Mouse (Mus musculus) layer of hippocampus, adult 2 months (tissue): ENCODE data around the gene Ryr2. TPM values are rescaled to one million over a fixed set of nuclear protein-coding genes. Genes with fewer than 3 reads are reported as not detected.

Source experiments
- DNase-seq, 2 experiments: peaks; one replicate each; pipeline ENCODE4 v3.0.0; 2022; ENCODE audit warnings: low spot score in 2 of 2
- H3K27ac ChIP-seq: fragments of 200-600 bp; 2 replicates; pipeline ENCODE4 v1.8.1; 2022
- H3K4me3 ChIP-seq: fragments of 200-600 bp; 2 replicates; pipeline ENCODE4 v1.8.1; 2022; ENCODE audit warnings: mild to moderate bottlenecking
- CTCF ChIP-seq: fragments of 200-600 bp; conservative IDR thresholded peaks from 2 replicates; pipeline ENCODE4 v1.8.1; 2022; ENCODE audit warnings: antibody characterized with exemption, mild to moderate bottlenecking, moderate library complexity
- total RNA-seq, 2 experiments: library from RNA; stranded (reverse); gene quantifications; 2 replicates each; pipeline ENCODE4 v1.2.3; 2021

Gene Ryr2
- total RNA-seq, 2 experiments from 2014 or later = 251 to 264 TPM

GRCm38 (mm10) chr13:11902856-11903255, 203.9 kb downstream of the Ryr2 start:
- TF ChIP-seq CTCF = no peak

GRCm38 (mm10) chr13:11900631-11901030, 206.1 kb downstream of the Ryr2 start:
- Histone ChIP-seq H3K27ac (no peak overlapping the region), H3K4me3 (no peak overlapping the region)
- no peak for DNase-seq
- TF ChIP-seq CTCF = no peak

More at GRCm38 (mm10) chr13:11902856-11903255, 203.9 kb downstream of the Ryr2 start:
- Histone ChIP-seq H3K27ac (no peak overlapping the region), H3K4me3 (no peak overlapping the region)
- DNase-seq = no peak

GRCm38 (mm10) chr13:11895631-11896030, 211.1 kb downstream of the Ryr2 start:
- no peak for DNase-seq
- Histone ChIP-seq H3K27ac (no peak overlapping the region), H3K4me3 (no peak overlapping the region)
- TF ChIP-seq CTCF = no peak

- DNase-seq = no peak
- TF ChIP-seq CTCF = no peak
- peak overlapping the region; percentile 71 for H3K27ac ChIP-seq
- no peak overlapping the region for H3K4me3 ChIP-seq
Observed at GRCm38 (mm10) chr13:11891739-11892138, 215.0 kb downstream of the Ryr2 start.

- Histone ChIP-seq H3K4me3 (no peak overlapping the region), H3K27ac (peak overlapping the region; percentile 71)
- no peak for TF ChIP-seq CTCF
- peak; percentile 15 to 17 for DNase-seq
Observed at GRCm38 (mm10) chr13:11891115-11891514, 215.6 kb downstream of the Ryr2 start.

GRCm38 (mm10) chr13:11884175-11884574, 222.6 kb downstream of the Ryr2 start:
- Histone ChIP-seq H3K4me3 (no peak overlapping the region), H3K27ac (no peak overlapping the region)
- no peak for DNase-seq
- no peak for TF ChIP-seq CTCF

GRCm38 (mm10) chr13:11882359-11882758, 224.4 kb downstream of the Ryr2 start:
- no peak for TF ChIP-seq CTCF
- no peak for DNase-seq
- H3K27ac ChIP-seq = no peak overlapping the region

GRCm38 (mm10) chr13:11880503-11881227, 226.1 kb downstream of the Ryr2 start:
- TF ChIP-seq CTCF = no peak
- Histone ChIP-seq H3K27ac (0 out of 2 replicates have a peak overlapping the region, but pooled peaks have one; percentile 32), H3K4me3 (no peak overlapping the region)
- no peak for DNase-seq

More at GRCm38 (mm10) chr13:11882359-11882758, 224.4 kb downstream of the Ryr2 start:
- no peak overlapping the region for H3K4me3 ChIP-seq

GRCm38 (mm10) chr13:11879037-11879436, 227.7 kb downstream of the Ryr2 start:
- DNase-seq = no peak
- no peak for TF ChIP-seq CTCF
- Histone ChIP-seq H3K4me3 (no peak overlapping the region), H3K27ac (no peak overlapping the region)

GRCm38 (mm10) chr13:11874852-11875251, 231.9 kb downstream of the Ryr2 start:
- Histone ChIP-seq H3K4me3 (no peak overlapping the region), H3K27ac (no peak overlapping the region)
- no peak for DNase-seq
- peak; percentile 73 for TF ChIP-seq CTCF

- DNase-seq = no peak
- Histone ChIP-seq H3K27ac (peak overlapping the region; percentile 69), H3K4me3 (no peak overlapping the region)
- peak; percentile 68 for TF ChIP-seq CTCF
Observed at GRCm38 (mm10) chr13:11869971-11870370, 236.8 kb downstream of the Ryr2 start.

GRCm38 (mm10) chr13:11869486-11869885, 237.3 kb downstream of the Ryr2 start:
- H3K4me3 ChIP-seq = no peak overlapping the region
- no peak for DNase-seq
- peak overlapping the region; percentile 69 for H3K27ac ChIP-seq
- TF ChIP-seq CTCF = no peak

GRCm38 (mm10) chr13:11868979-11869378, 237.8 kb downstream of the Ryr2 start:
- H3K27ac ChIP-seq = peak overlapping the region; percentile 69
- DNase-seq = peak in 1 of 2 experiments; percentile 40
- no peak; the same call in 1 of the 2 replicates for TF ChIP-seq CTCF
- H3K4me3 ChIP-seq = no peak overlapping the region

- no peak for DNase-seq
- TF ChIP-seq CTCF = no peak
- H3K4me3 ChIP-seq = no peak overlapping the region
- H3K27ac ChIP-seq = peak overlapping the region; percentile 69; the same call in 1 of the 2 replicates
Observed at GRCm38 (mm10) chr13:11868056-11868455, 238.7 kb downstream of the Ryr2 start.
